Mouse (Mus musculus): Measurements from ENCODE around the gene Zfp819. TPM values are rescaled to one million over a fixed set of nuclear protein-coding genes. Genes with fewer than 3 reads are reported as not detected.
"Not testable (repeated sequence)": the region's sequence is repeated elsewhere in the genome, so short reads cannot be mapped to it uniquely, and the experiment has no call there.

Zfp819 gene
- polyA plus RNA-seq, 1 experiment from 2014 or later, result 0.39 TPM

GRCm38 (mm10) chr7:43660002-43660401 lies 53.0 kb downstream of the Zfp819 start, which contains the start of gene Siglece:
TSS of gene Siglece (minus strand) at chr7:43660161.
- Histone ChIP-seq H3K9ac (ENCODE audit: low read depth, low read length) (no peak within 1 kb of the TSS), H3K4me1 (ENCODE audit: control insufficient read depth, insufficient read depth, low read length) (no peaks in the 10 kb centered on the region), H3K4me3 (ENCODE audit: low read depth, low read length) (no peak within 1 kb of the TSS), H3K9me3 (ENCODE audit: control insufficient read depth, low read length) (no peaks in the 10 kb centered on the region), H3K27ac (replicated peaks; ENCODE audit: low read depth, low read length) (no peak within 1 kb of the TSS), H3K27me3 (replicated peaks; ENCODE audit: control insufficient read depth, insufficient read depth, low read length) (no peaks in the 10 kb centered on the region), H3K4me2 (ENCODE audit: low read depth, low read length) (no peak within 1 kb of the TSS), H3K36me3 (ENCODE audit: control insufficient read depth, insufficient read depth, low read length) (no peaks in the 10 kb centered on the region)
- no peak for ATAC-seq (ENCODE audit: low read depth)
- 33% methylated on average over 1 of the region's 1 CpGs for WGBS
- no peak for DNase-seq (ENCODE audit: low spot score)

GRCm38 (mm10) chr7:43662804-43663203 lies 55.8 kb downstream of the Zfp819 start:
- H3K27ac ChIP-seq (replicated peaks; ENCODE audit: low read depth, low read length), result no peak overlapping the region
- H3K4me3 ChIP-seq (ENCODE audit: low read depth, low read length), result no peak overlapping the region
- H3K9ac ChIP-seq (ENCODE audit: low read depth, low read length), result no peak overlapping the region
- no peaks in the 10 kb centered on the region for H3K36me3 ChIP-seq (ENCODE audit: control insufficient read depth, insufficient read depth, low read length)
- H3K27me3 ChIP-seq (replicated peaks; ENCODE audit: control insufficient read depth, insufficient read depth, low read length), result no peaks in the 10 kb centered on the region
- DNase-seq (ENCODE audit: low spot score) (no peak), ATAC-seq (ENCODE audit: low read depth) (no peak)
- H3K9me3 ChIP-seq (ENCODE audit: control insufficient read depth, low read length), result no peaks in the 10 kb centered on the region
- 79% methylated on average over 1 of the region's 1 CpGs for WGBS
- H3K4me1 ChIP-seq (ENCODE audit: control insufficient read depth, insufficient read depth, low read length), result no peaks in the 10 kb centered on the region
- H3K4me2 ChIP-seq (ENCODE audit: low read depth, low read length), result no peak overlapping the region

GRCm38 (mm10) chr7:43667221-43667620 lies 60.3 kb downstream of the Zfp819 start:
- not testable (repeated sequence) for DNase-seq (ENCODE audit: low spot score); H3K27me3 ChIP-seq (replicated peaks; ENCODE audit: control insufficient read depth, insufficient read depth, low read length); H3K9me3 ChIP-seq (ENCODE audit: control insufficient read depth, low read length); H3K4me3 ChIP-seq (ENCODE audit: low read depth, low read length); ATAC-seq (ENCODE audit: low read depth); H3K36me3 ChIP-seq (ENCODE audit: control insufficient read depth, insufficient read depth, low read length); H3K4me1 ChIP-seq (ENCODE audit: control insufficient read depth, insufficient read depth, low read length); H3K27ac ChIP-seq (replicated peaks; ENCODE audit: low read depth, low read length); H3K9ac ChIP-seq (ENCODE audit: low read depth, low read length); H3K4me2 ChIP-seq (ENCODE audit: low read depth, low read length)
- WGBS, result 87% methylated on average over 4 of the region's 4 CpGs

Other genes with a start within 250 kb of the Zfp819 start
- gene Siglecg, start 199.0 kb upstream of the Zfp819 start, polyA plus RNA-seq (2014; fragmentation: Nextera tagmentation; extraction: Ambion mirVana), result 0.17 and 0.66 TPM in 2 replicates
- not detected in 2 replicates for gene Lim2, start 179.5 kb upstream of the Zfp819 start, polyA plus RNA-seq (2014; fragmentation: Nextera tagmentation; extraction: Ambion mirVana)
- gene Nkg7, start 170.1 kb upstream of the Zfp819 start, polyA plus RNA-seq (2014; fragmentation: Nextera tagmentation; extraction: Ambion mirVana), result 1.3 and 1.8 TPM in 2 replicates
- not detected in 2 replicates for gene Cldnd2, start 166.4 kb upstream of the Zfp819 start, polyA plus RNA-seq (2014; fragmentation: Nextera tagmentation; extraction: Ambion mirVana)
- 298 and 300 TPM in 2 replicates for gene Etfb, start 163.1 kb upstream of the Zfp819 start, polyA plus RNA-seq (2014; fragmentation: Nextera tagmentation; extraction: Ambion mirVana)
- 0.25 TPM in 1 of 2 replicates, not detected in the other for gene Gm45233, start 163.0 kb upstream of the Zfp819 start, polyA plus RNA-seq (2014; fragmentation: Nextera tagmentation; extraction: Ambion mirVana)
- gene Vsig10l, start 144.0 kb upstream of the Zfp819 start, polyA plus RNA-seq (2014; fragmentation: Nextera tagmentation; extraction: Ambion mirVana), result 3.1 and 3.8 TPM in 2 replicates
- 0.56 and 0.75 TPM in 2 replicates for gene Iglon5, start 117.1 kb upstream of the Zfp819 start, polyA plus RNA-seq (2014; fragmentation: Nextera tagmentation; extraction: Ambion mirVana)
- gene 4931406B18Rik, start 101.2 kb upstream of the Zfp819 start, polyA plus RNA-seq (2014; fragmentation: Nextera tagmentation; extraction: Ambion mirVana), result not detected in 2 replicates
- 2.5 and 2.8 TPM in 2 replicates for gene Cd33, start 62.7 kb upstream of the Zfp819 start, polyA plus RNA-seq (2014; fragmentation: Nextera tagmentation; extraction: Ambion mirVana)
- 2.7 and 3.3 TPM in 2 replicates for gene Zfp658, start 44.9 kb upstream of the Zfp819 start, polyA plus RNA-seq (2014; fragmentation: Nextera tagmentation; extraction: Ambion mirVana)
- gene Zfp719, start 27.6 kb upstream of the Zfp819 start, polyA plus RNA-seq (2014; fragmentation: Nextera tagmentation; extraction: Ambion mirVana), result 13.0 and 14.4 TPM in 2 replicates
- not detected in 2 replicates for gene Ceacam18, start 27.5 kb downstream of the Zfp819 start, polyA plus RNA-seq (2014; fragmentation: Nextera tagmentation; extraction: Ambion mirVana)
- 0.68 and 0.88 TPM in 2 replicates for gene Siglece, start 53.0 kb downstream of the Zfp819 start, polyA plus RNA-seq (2014; fragmentation: Nextera tagmentation; extraction: Ambion mirVana)
- 10.5 and 12.2 TPM in 2 replicates for gene Ctu1, start 64.8 kb downstream of the Zfp819 start, polyA plus RNA-seq (2014; fragmentation: Nextera tagmentation; extraction: Ambion mirVana)
- gene Klk14, start 83.2 kb downstream of the Zfp819 start, polyA plus RNA-seq (2014; fragmentation: Nextera tagmentation; extraction: Ambion mirVana), result 0.22 TPM in 1 of 2 replicates, not detected in the other
- gene Klk13, start 105.4 kb downstream of the Zfp819 start, polyA plus RNA-seq (2014; fragmentation: Nextera tagmentation; extraction: Ambion mirVana), result 1.8 and 3.0 TPM in 2 replicates
- gene Klk12, start 161.7 kb downstream of the Zfp819 start, polyA plus RNA-seq (2014; fragmentation: Nextera tagmentation; extraction: Ambion mirVana), result 0.37 and 0.65 TPM in 2 replicates
- 3.2 and 5.3 TPM in 2 replicates for gene Klk11, start 167.4 kb downstream of the Zfp819 start, polyA plus RNA-seq (2014; fragmentation: Nextera tagmentation; extraction: Ambion mirVana)
- 8.8 and 17.2 TPM in 2 replicates for gene Klk10, start 173.9 kb downstream of the Zfp819 start, polyA plus RNA-seq (2014; fragmentation: Nextera tagmentation; extraction: Ambion mirVana)
- gene Klk9, start 184.7 kb downstream of the Zfp819 start, polyA plus RNA-seq (2014; fragmentation: Nextera tagmentation; extraction: Ambion mirVana), result 0.28 and 0.49 TPM in 2 replicates
- gene Klk8, start 190.4 kb downstream of the Zfp819 start, polyA plus RNA-seq (2014; fragmentation: Nextera tagmentation; extraction: Ambion mirVana), result 25.7 and 27.4 TPM in 2 replicates
- 1.1 and 1.6 TPM in 2 replicates for gene Klk7, start 204.1 kb downstream of the Zfp819 start, polyA plus RNA-seq (2014; fragmentation: Nextera tagmentation; extraction: Ambion mirVana)
- gene Klk6, start 217.3 kb downstream of the Zfp819 start, polyA plus RNA-seq (2014; fragmentation: Nextera tagmentation; extraction: Ambion mirVana), result 0.18 and 0.42 TPM in 2 replicates
- 1.3 and 1.6 TPM in 2 replicates for gene Klk5, start 234.8 kb downstream of the Zfp819 start, polyA plus RNA-seq (2014; fragmentation: Nextera tagmentation; extraction: Ambion mirVana)

All from embryonic facial prominence, embryonic 14.5 days (tissue).